Mouse (Mus musculus) neural tube, embryonic 15.5 days (tissue): ENCODE measurements around the gene Dtx1. TPM values are rescaled to one million over a fixed set of nuclear protein-coding genes. Genes with fewer than 3 reads are reported as not detected.
A peak's percentile ranks its signal among the peaks of the same experiment; 100 is the strongest.

ENCODE experiments used
- ATAC-seq: fragments of 200-750 bp; cut with Nextera tagmentation; 2 replicates; pipeline ENCODE4 v1.8.0; 2017; ENCODE audit warnings: mild to moderate bottlenecking, moderate TSS enrichment, moderate library complexity; ENCODE audit not compliant: low FRiP score
- H3K27ac ChIP-seq: fragments of 300-500 bp; sonication (generic); replicated peaks from 2 replicates; pipeline ENCODE4 v1.5.1; 2015; ENCODE audit warnings: mild to moderate bottlenecking, inconsistent platforms
- H3K27me3 ChIP-seq: fragments of 300-500 bp; sonication (generic); replicated peaks from 2 replicates; pipeline ENCODE4 v1.6.1; 2015; ENCODE audit warnings: inconsistent platforms
- H3K36me3 ChIP-seq: fragments of 300-500 bp; sonication (generic); 2 replicates; pipeline ENCODE4 v1.6.1; 2015; ENCODE audit warnings: inconsistent platforms
- H3K4me1 ChIP-seq: fragments of 300-500 bp; sonication (generic); 2 replicates; pipeline ENCODE4 v1.6.1; 2015; ENCODE audit warnings: inconsistent platforms
- H3K4me2 ChIP-seq: fragments of 300-500 bp; sonication (generic); 2 replicates; pipeline ENCODE4 v1.6.1; 2015; ENCODE audit warnings: inconsistent platforms, mild to moderate bottlenecking, moderate library complexity
- H3K4me3 ChIP-seq: fragments of 300-500 bp; sonication (generic); replicated peaks from 2 replicates; pipeline ENCODE4 v1.5.1; 2015; ENCODE audit warnings: mild to moderate bottlenecking, inconsistent platforms
- H3K9ac ChIP-seq: fragments of 300-500 bp; sonication (generic); replicated peaks from 2 replicates; pipeline ENCODE4 v1.6.1; 2015; ENCODE audit warnings: mild to moderate bottlenecking, inconsistent platforms
- H3K9me3 ChIP-seq: fragments of 300-500 bp; sonication (generic); replicated peaks from 2 replicates; pipeline ENCODE4 v1.6.1; 2016; ENCODE audit warnings: inconsistent platforms
- WGBS: fragments of 180-500 bp; shearing (Covaris S2); methylation state at CpG from one replicate; pipeline ENCODE4 v1.1.7; 2015; ENCODE audit warnings: mixed read lengths; 5-methylcytosine and 5-hydroxymethylcytosine counted together
- polyA plus RNA-seq: library from polyadenylated mRNA; unstranded; fragments of >200 nt; fragmentation: Nextera tagmentation; extraction: Ambion mirVana; gene quantifications from 2 replicates; pipeline ENCODE4 v1.2.1, GENCODE M21; 2015

Dtx1 gene
- polyA plus RNA-seq, 1 experiment from 2014 or later: 59.9 TPM

GRCm38 (mm10) chr5:120631128-120631527, 80.6 kb downstream of the Dtx1 start:
- Histone ChIP-seq H3K36me3 (peaks cover 13% of the 10 kb centered on the region), H3K9ac (no peak overlapping the region), H3K9me3 (no peaks in the 10 kb centered on the region), H3K27me3 (peaks cover 13% of the 10 kb centered on the region), H3K27ac (no peak overlapping the region), H3K4me3 (peak overlapping the region; percentile 24), H3K4me1 (peaks cover 9% of the 10 kb centered on the region), H3K4me2 (peak overlapping the region; percentile 52)
- ATAC-seq: no peak
- WGBS: 10% methylated on average over 29 of the region's 29 CpGs

Other genes starting within 250 kb of the Dtx1 start
- gene Sdsl, start 239.1 kb downstream of the Dtx1 start, polyA plus RNA-seq: 7.9 TPM in 2 replicates
- gene Sds, start 235.4 kb downstream of the Dtx1 start, polyA plus RNA-seq: not detected in 2 replicates
- 41.8 and 41.9 TPM in 2 replicates for gene Plbd2, start 208.3 kb downstream of the Dtx1 start, polyA plus RNA-seq
- 2.8 and 4.4 TPM in 2 replicates for gene Slc8b1, start 200.8 kb downstream of the Dtx1 start, polyA plus RNA-seq
- 20.9 and 21.7 TPM in 2 replicates for gene Tpcn1, start 123.3 kb downstream of the Dtx1 start, polyA plus RNA-seq
- gene Iqcd, start 122.9 kb downstream of the Dtx1 start, polyA plus RNA-seq: 1.3 and 1.5 TPM in 2 replicates
- 29.4 and 34.0 TPM in 2 replicates for gene Rita1, start 99.3 kb downstream of the Dtx1 start, polyA plus RNA-seq
- 35.7 and 42.0 TPM in 2 replicates for gene Ddx54, start 99.2 kb downstream of the Dtx1 start, polyA plus RNA-seq
- gene Cfap73, start 77.7 kb downstream of the Dtx1 start, polyA plus RNA-seq: 0.33 and 0.80 TPM in 2 replicates
- gene Rasal1, start 63.1 kb downstream of the Dtx1 start, polyA plus RNA-seq: 0.24 and 0.93 TPM in 2 replicates
- gene Oas2, start 37.9 kb upstream of the Dtx1 start, polyA plus RNA-seq: 0.20 and 0.46 TPM in 2 replicates
- gene Oas3, start 65.7 kb upstream of the Dtx1 start, polyA plus RNA-seq: 0.60 and 0.87 TPM in 2 replicates
- gene Oas1e, start 83.6 kb upstream of the Dtx1 start, polyA plus RNA-seq: 0.18 and 0.31 TPM in 2 replicates
- gene Oas1c, start 100.6 kb upstream of the Dtx1 start, polyA plus RNA-seq: 0.55 and 0.65 TPM in 2 replicates
- not detected in 2 replicates for gene Oas1f, start 135.4 kb upstream of the Dtx1 start, polyA plus RNA-seq
- gene Oas1h, start 149.5 kb upstream of the Dtx1 start, polyA plus RNA-seq: not detected in 2 replicates
- 0.37 and 1.4 TPM in 2 replicates for gene Oas1g, start 175.7 kb upstream of the Dtx1 start, polyA plus RNA-seq
- 1.5 and 4.1 TPM in 2 replicates for gene Oas1a, start 195.6 kb upstream of the Dtx1 start, polyA plus RNA-seq
- gene Oas1d, start 202.6 kb upstream of the Dtx1 start, polyA plus RNA-seq: 0.09 TPM in 1 of 2 replicates, not detected in the other